Mouse (Mus musculus) gastrocnemius, postnatal 10 days (tissue): Measurements from ENCODE around the gene Ext2. TPM values are rescaled to one million over a fixed set of nuclear protein-coding genes. Genes with fewer than 3 reads are reported as not detected.

Experiments
- DNase-seq: peaks from one replicate; pipeline ENCODE4 v3.0.0; 2021; ENCODE audit warnings: mixed read lengths
- total RNA-seq, 2 experiments: library from RNA; stranded (reverse); gene quantifications; 2 replicates each; pipeline ENCODE4 v1.2.3; 2021

Gene Ext2
- total RNA-seq, 2 experiments from 2014 or later: 41.0 to 52.8 TPM

GRCm38 (mm10) chr2:93677231-93677630, 145.1 kb downstream of the Ext2 start:
- no peak for DNase-seq

- no peak for DNase-seq
Measured at GRCm38 (mm10) chr2:93671573-93672184, 150.7 kb downstream of the Ext2 start.

- no peak for DNase-seq
Measured at GRCm38 (mm10) chr2:93666146-93666858, 156.1 kb downstream of the Ext2 start.

- DNase-seq: no peak
Measured at GRCm38 (mm10) chr2:93665472-93665871, 156.9 kb downstream of the Ext2 start.

- no peak for DNase-seq
Measured at GRCm38 (mm10) chr2:93662240-93662865, 160.0 kb downstream of the Ext2 start.

- DNase-seq: no peak
Measured at GRCm38 (mm10) chr2:93661096-93661495, 161.3 kb downstream of the Ext2 start.

- DNase-seq: no peak
Measured at GRCm38 (mm10) chr2:93659705-93660308, 162.6 kb downstream of the Ext2 start.

GRCm38 (mm10) chr2:93659004-93659403, 163.4 kb downstream of the Ext2 start:
- DNase-seq: no peak

- no peak for DNase-seq
Measured at GRCm38 (mm10) chr2:93654336-93655055, 167.9 kb downstream of the Ext2 start.

- no peak for DNase-seq
Measured at GRCm38 (mm10) chr2:93649243-93649870, 173.0 kb downstream of the Ext2 start.

- no peak for DNase-seq
Measured at GRCm38 (mm10) chr2:93647924-93648575, 174.3 kb downstream of the Ext2 start.

- DNase-seq: no peak
Measured at GRCm38 (mm10) chr2:93647051-93647923, 175.1 kb downstream of the Ext2 start.

GRCm38 (mm10) chr2:93645626-93646320, 176.6 kb downstream of the Ext2 start:
- DNase-seq: no peak

GRCm38 (mm10) chr2:93645197-93645596, 177.2 kb downstream of the Ext2 start:
- DNase-seq: no peak

- DNase-seq: no peak
Measured at GRCm38 (mm10) chr2:93644731-93645130, 177.6 kb downstream of the Ext2 start.

- DNase-seq: no peak
Measured at GRCm38 (mm10) chr2:93644234-93644633, 178.1 kb downstream of the Ext2 start.

- no peak for DNase-seq
Measured at GRCm38 (mm10) chr2:93643403-93643780, 179.0 kb downstream of the Ext2 start.

GRCm38 (mm10) chr2:93634609-93635008, 187.8 kb downstream of the Ext2 start:
- no peak for DNase-seq

GRCm38 (mm10) chr2:93624665-93625408, 197.5 kb downstream of the Ext2 start:
- no peak for DNase-seq
